Mouse (Mus musculus): ENCODE measurements at regions not wholly inside any gene's neighbourhood (a gene's known extent, or its start where the extent isn't known, plus 50 kb on each side); places are given as distances from the start of the nearest gene placed in this dataset.

DNA sequence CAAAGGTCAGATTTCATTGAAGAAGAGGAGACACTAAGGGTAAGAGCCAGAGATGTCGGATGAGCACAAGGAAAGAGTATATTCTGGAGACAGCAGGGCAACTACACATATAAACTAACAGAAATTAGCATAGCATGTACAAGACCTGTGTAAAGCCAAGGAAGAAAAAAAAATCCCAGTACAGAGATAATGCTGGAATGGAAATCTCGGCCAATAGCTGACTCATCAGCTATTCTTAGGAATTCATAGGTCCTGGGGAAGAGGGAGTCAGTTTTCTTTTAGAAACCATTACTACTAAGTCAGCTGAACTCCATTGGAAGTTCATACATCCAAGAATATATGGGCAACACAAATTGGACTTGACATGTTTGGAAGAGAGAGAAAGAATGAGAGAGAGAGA lies 202.9 kb upstream of the Zic4 start:
- Histone ChIP-seq H3K27me3 (ENCODE audit: control insufficient read depth, insufficient read depth, insufficient read length) (no peaks in the 10 kb centered on the region), H3K4me3 (no peak overlapping the region), H3K36me3 (ENCODE audit: control insufficient read depth, insufficient read depth) (no peaks in the 10 kb centered on the region), H3K4me2 (ENCODE audit: low read depth) (no peak overlapping the region), H3ac (ENCODE audit: control insufficient read depth, insufficient read length) (no peak overlapping the region), H3K79me2 (ENCODE audit: control insufficient read depth, insufficient read depth) (no peaks in the 10 kb centered on the region)
- TF ChIP-seq MYOG (IDR thresholded peaks at IDR 0.05; ENCODE audit: control insufficient read depth in 1 of 3, insufficient read depth in 1 of 3, insufficient read length in 2 of 3, low read depth in 2 of 3): no peak
- no peak for TF ChIP-seq POLR2AphosphoS2 (IDR thresholded peaks at IDR 0.05; ENCODE audit: insufficient read length, low read depth)
- no peak for TF ChIP-seq E2F4 (IDR thresholded peaks at IDR 0.05; ENCODE audit: insufficient read depth)

DNA sequence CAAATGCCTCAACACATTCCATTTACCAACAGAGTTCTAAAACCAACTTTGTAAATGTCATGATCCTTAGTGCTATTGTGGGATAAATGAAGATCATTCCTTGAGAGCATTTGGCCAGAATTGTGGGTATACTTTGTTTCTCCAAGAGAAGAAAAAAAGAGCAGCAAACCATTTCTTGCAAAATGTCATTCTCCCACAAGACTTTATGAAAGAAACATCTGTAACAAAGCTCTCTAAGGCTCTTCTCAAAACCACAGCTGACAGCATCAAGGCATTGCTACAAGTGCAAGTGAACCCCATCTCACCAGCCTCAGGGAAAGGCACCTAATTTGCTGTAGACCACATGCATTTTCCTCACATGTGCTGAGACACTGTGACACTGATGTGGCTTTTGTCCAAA lies 194.3 kb upstream of the Zic4 start:
- Histone ChIP-seq H3K79me2 (ENCODE audit: control insufficient read depth, insufficient read depth) (no peaks in the 10 kb centered on the region), H3K27me3 (ENCODE audit: control insufficient read depth, insufficient read depth, insufficient read length) (no peaks in the 10 kb centered on the region), H3K4me2 (ENCODE audit: low read depth) (no peak overlapping the region), H3ac (ENCODE audit: control insufficient read depth, insufficient read length) (no peak overlapping the region), H3K36me3 (ENCODE audit: control insufficient read depth, insufficient read depth) (no peaks in the 10 kb centered on the region), H3K4me3 (no peak overlapping the region)
- TF ChIP-seq MYOG (IDR thresholded peaks at IDR 0.05; ENCODE audit: control insufficient read depth in 1 of 3, insufficient read depth in 1 of 3, insufficient read length in 2 of 3, low read depth in 2 of 3) (no peak), POLR2A (IDR thresholded peaks at IDR 0.05; ENCODE audit: insufficient read length, low read depth) (no peak), USF1 (IDR thresholded peaks at IDR 0.05; ENCODE audit: low read depth) (no peak), MYOD1 (IDR thresholded peaks at IDR 0.05; ENCODE audit: control insufficient read depth in 1 of 3, insufficient read length in 2 of 3, low read depth in 2 of 3) (no peak), POLR2AphosphoS2 (IDR thresholded peaks at IDR 0.05; ENCODE audit: insufficient read length, low read depth) (no peak), REST (IDR thresholded peaks at IDR 0.05; ENCODE audit: insufficient read depth, insufficient read length) (no peak), CEBPB (IDR thresholded peaks at IDR 0.05; ENCODE audit: insufficient read depth, poor library complexity, severe bottlenecking) (no peak), TCF3 (IDR thresholded peaks at IDR 0.05; ENCODE audit: insufficient read length, low read depth) (no peak)

DNA sequence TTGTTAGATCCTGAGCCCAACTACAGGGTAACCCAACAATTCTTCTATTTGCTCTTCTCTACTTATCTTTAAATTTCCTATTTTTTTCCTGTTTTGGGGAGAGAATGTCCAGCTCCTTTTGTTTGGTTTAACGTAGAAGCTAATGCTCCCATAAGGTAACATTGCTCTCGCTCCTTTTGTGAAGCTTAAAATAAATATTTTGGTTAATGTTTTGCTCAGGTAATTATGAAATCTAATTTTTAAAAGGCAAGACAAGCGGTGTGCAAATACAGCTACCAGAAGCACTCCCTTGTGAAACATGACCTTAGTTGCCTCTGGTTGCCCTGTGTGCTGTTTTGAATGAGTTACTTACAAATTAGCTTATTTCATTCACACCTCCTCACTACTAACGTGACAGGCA lies 169.0 kb upstream of the Zic4 start:
- Histone ChIP-seq H3ac (ENCODE audit: control insufficient read depth, insufficient read length) (no peak overlapping the region), H3K4me2 (ENCODE audit: low read depth) (no peak overlapping the region), H3K36me3 (ENCODE audit: control insufficient read depth, insufficient read depth) (no peaks in the 10 kb centered on the region), H3K79me2 (ENCODE audit: control insufficient read depth, insufficient read depth) (no peaks in the 10 kb centered on the region), H3K4me3 (no peak overlapping the region), H3K27me3 (ENCODE audit: control insufficient read depth, insufficient read depth, insufficient read length) (no peaks in the 10 kb centered on the region)
- TF ChIP-seq CEBPB (IDR thresholded peaks at IDR 0.05; ENCODE audit: insufficient read depth, poor library complexity, severe bottlenecking): no peak
- no peak for TF ChIP-seq POLR2AphosphoS2 (IDR thresholded peaks at IDR 0.05; ENCODE audit: insufficient read length, low read depth)

DNA sequence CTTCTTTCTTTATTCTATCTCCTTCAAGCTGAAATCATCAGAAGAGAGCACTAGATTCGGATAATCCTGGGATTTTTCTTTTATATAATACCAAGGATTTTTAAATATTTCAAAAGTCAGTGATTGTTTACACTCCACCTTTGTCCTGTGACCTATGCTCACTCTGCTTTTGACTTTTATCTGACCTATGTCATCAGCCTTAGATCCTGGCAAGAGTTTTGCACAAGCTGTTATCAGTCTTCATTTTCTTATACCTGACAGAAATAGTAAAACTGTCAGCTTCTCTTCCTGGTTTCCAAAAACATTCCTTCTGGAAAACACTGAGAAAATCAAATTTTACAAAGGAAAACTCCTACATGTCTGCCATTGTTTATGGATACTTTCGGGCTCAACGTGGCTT lies 168.3 kb upstream of the Zic4 start:
- H3K36me3 ChIP-seq (ENCODE audit: control insufficient read depth, insufficient read depth): no peaks in the 10 kb centered on the region
- TF ChIP-seq CEBPB (IDR thresholded peaks at IDR 0.05; ENCODE audit: insufficient read depth, poor library complexity, severe bottlenecking) (no peak), E2F4 (IDR thresholded peaks at IDR 0.05; ENCODE audit: insufficient read depth) (no peak), TCF12 (IDR thresholded peaks at IDR 0.05; ENCODE audit: insufficient read depth, poor library complexity, severe bottlenecking) (no peak), TCF3 (IDR thresholded peaks at IDR 0.05; ENCODE audit: insufficient read length, low read depth) (no peak), USF1 (IDR thresholded peaks at IDR 0.05; ENCODE audit: low read depth) (no peak), MYOG (IDR thresholded peaks at IDR 0.05; ENCODE audit: control insufficient read depth in 1 of 3, insufficient read depth in 1 of 3, insufficient read length in 2 of 3, low read depth in 2 of 3) (no peak), MAX (IDR thresholded peaks at IDR 0.05; ENCODE audit: low read depth) (no peak), POLR2A (IDR thresholded peaks at IDR 0.05; ENCODE audit: insufficient read length, low read depth) (no peak), REST (IDR thresholded peaks at IDR 0.05; ENCODE audit: insufficient read depth, insufficient read length) (no peak), SRF (IDR thresholded peaks at IDR 0.05; ENCODE audit: control insufficient read depth, insufficient read length, low read depth) (no peak)
- H3K27me3 ChIP-seq (ENCODE audit: control insufficient read depth, insufficient read depth, insufficient read length): no peaks in the 10 kb centered on the region
- no peaks in the 10 kb centered on the region for H3K79me2 ChIP-seq (ENCODE audit: control insufficient read depth, insufficient read depth)
- no peak overlapping the region for H3K4me2 ChIP-seq (ENCODE audit: low read depth)
- no peak overlapping the region for H3K4me3 ChIP-seq
- H3ac ChIP-seq (ENCODE audit: control insufficient read depth, insufficient read length): no peak overlapping the region

DNA sequence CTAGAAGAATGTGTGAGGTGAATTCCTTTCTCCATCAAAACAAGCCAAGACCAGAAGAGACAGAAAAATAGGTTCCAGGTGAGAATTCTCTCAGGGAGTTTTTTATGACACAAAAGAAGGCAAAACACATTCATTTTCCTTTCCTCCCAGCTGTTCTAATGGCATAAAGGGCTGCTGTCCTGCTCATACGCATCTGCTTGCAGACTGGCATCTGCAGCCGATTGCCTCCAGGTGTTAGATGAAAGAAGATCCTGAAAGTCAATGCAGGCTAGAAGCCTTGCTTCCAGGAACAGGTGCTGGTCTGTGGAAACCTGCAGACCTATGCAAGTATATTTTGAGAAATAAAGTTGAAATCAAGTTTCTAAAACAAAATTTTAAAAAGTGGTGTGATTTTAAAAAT lies 154.9 kb upstream of the Zic4 start:
- Histone ChIP-seq H3K27me3 (ENCODE audit: control insufficient read depth, insufficient read depth, insufficient read length) (no peaks in the 10 kb centered on the region), H3K4me3 (no peak overlapping the region), H3K4me2 (ENCODE audit: low read depth) (no peak overlapping the region), H3K36me3 (ENCODE audit: control insufficient read depth, insufficient read depth) (no peaks in the 10 kb centered on the region), H3K79me2 (ENCODE audit: control insufficient read depth, insufficient read depth) (no peaks in the 10 kb centered on the region), H3ac (ENCODE audit: control insufficient read depth, insufficient read length) (no peak overlapping the region)
- TF ChIP-seq SRF (IDR thresholded peaks at IDR 0.05; ENCODE audit: control insufficient read depth, insufficient read length, low read depth): no peak
- TF ChIP-seq MYOD1 (IDR thresholded peaks at IDR 0.05; ENCODE audit: control insufficient read depth in 1 of 3, insufficient read length in 2 of 3, low read depth in 2 of 3): no peak
- TF ChIP-seq CEBPB (IDR thresholded peaks at IDR 0.05; ENCODE audit: insufficient read depth, poor library complexity, severe bottlenecking): no peak
- no peak for TF ChIP-seq E2F4 (IDR thresholded peaks at IDR 0.05; ENCODE audit: insufficient read depth)
- no peak for TF ChIP-seq TCF12 (IDR thresholded peaks at IDR 0.05; ENCODE audit: insufficient read depth, poor library complexity, severe bottlenecking)
- TF ChIP-seq MYOG (IDR thresholded peaks at IDR 0.05; ENCODE audit: control insufficient read depth in 1 of 3, insufficient read depth in 1 of 3, insufficient read length in 2 of 3, low read depth in 2 of 3): no peak
- no peak for TF ChIP-seq TCF3 (IDR thresholded peaks at IDR 0.05; ENCODE audit: insufficient read length, low read depth)
- TF ChIP-seq USF1 (IDR thresholded peaks at IDR 0.05; ENCODE audit: low read depth): no peak
- TF ChIP-seq REST (IDR thresholded peaks at IDR 0.05; ENCODE audit: insufficient read depth, insufficient read length): no peak
- TF ChIP-seq POLR2AphosphoS2 (IDR thresholded peaks at IDR 0.05; ENCODE audit: insufficient read length, low read depth): no peak
- no peak for TF ChIP-seq MAX (IDR thresholded peaks at IDR 0.05; ENCODE audit: low read depth)
- no peak for TF ChIP-seq POLR2A (IDR thresholded peaks at IDR 0.05; ENCODE audit: insufficient read length, low read depth)
